ENCODE assay signal across 16 mouse cellular contexts in genomic region chr3:103099667-103100066, GRCm38 (mm10). TPM values are rescaled to one million over a fixed set of nuclear protein-coding genes. Genes with fewer than 3 reads are reported as not detected.
DNase-seq lines count a peak whose midpoint lies in the region; ATAC-seq and TF ChIP-seq lines count a peak whose summit lies in the region.
"Had no signal": no experiment of that assay in that cellular context is flagged by ENCODE, and none has a peak within 500 bp of the region (broad histone marks: within the 10 kb centered on the region; RNA-seq: fewer than 3 reads in every experiment).

No protein-coding gene starts in this region.

- no peak overlapping the region for H3K9ac ChIP-seq in heart, adult 2 months (ENCODE audit: low read depth, low read length)
- H3K9ac ChIP-seq in liver, postnatal 0 days (replicated peaks), result no peak overlapping the region
- H3K9ac ChIP-seq in liver, embryonic 12.5 days, result no peak overlapping the region
- H3K9ac ChIP-seq in neural tube, embryonic 15.5 days (replicated peaks), result no peak overlapping the region
- H3K9ac ChIP-seq: heart, embryonic 15.5 days; limb, embryonic 15.5 days; stomach, embryonic 15.5 days had no signal

- H3K4me3 ChIP-seq in heart, adult 2 months, result no peak overlapping the region
- no peak overlapping the region for H3K4me3 ChIP-seq in liver, postnatal 0 days (ENCODE audit: low read depth, low read length)
- H3K4me3 ChIP-seq in liver, embryonic 12.5 days, result no peak overlapping the region
- no peak overlapping the region for H3K4me3 ChIP-seq in neural tube, embryonic 15.5 days (replicated peaks)
- H3K4me3 ChIP-seq: heart, embryonic 15.5 days; limb, embryonic 15.5 days; stomach, embryonic 15.5 days had no signal

- H3K27me3 ChIP-seq in heart, adult 2 months (ENCODE audit: control insufficient read depth, insufficient read depth, low read length), result no peaks in the 10 kb centered on the region
- H3K27me3 ChIP-seq in liver, postnatal 0 days (ENCODE audit: insufficient read depth, low read length), result no peaks in the 10 kb centered on the region
- peaks cover 12% of the 10 kb centered on the region for H3K27me3 ChIP-seq in liver, embryonic 12.5 days (replicated peaks)
- peaks cover 15% of the 10 kb centered on the region for H3K27me3 ChIP-seq in neural tube, embryonic 15.5 days (replicated peaks)
- H3K27me3 ChIP-seq: heart, embryonic 15.5 days; limb, embryonic 15.5 days; stomach, embryonic 15.5 days had no signal

- H3K4me2 ChIP-seq in liver, postnatal 0 days (ENCODE audit: low read depth, low read length), result no peak overlapping the region
- H3K4me2 ChIP-seq in liver, embryonic 12.5 days, result no peak overlapping the region
- H3K4me2 ChIP-seq in neural tube, embryonic 15.5 days, result no peak overlapping the region
- H3K4me2 ChIP-seq: heart, embryonic 15.5 days; limb, embryonic 15.5 days; stomach, embryonic 15.5 days had no signal

- 0 out of 2 replicates have a peak, but pooled peaks cover 1% of the 10 kb centered on the region for H3K4me1 ChIP-seq in heart, adult 2 months (ENCODE audit: control insufficient read depth, insufficient read depth, low read length)
- H3K4me1 ChIP-seq in liver, postnatal 0 days (ENCODE audit: insufficient read depth), result peaks cover 7% of the 10 kb centered on the region
- peaks cover 36% of the 10 kb centered on the region for H3K4me1 ChIP-seq in liver, embryonic 12.5 days
- H3K4me1 ChIP-seq in neural tube, embryonic 15.5 days, result peaks cover 15% of the 10 kb centered on the region

- H3K27ac ChIP-seq in heart, adult 2 months, result no peak overlapping the region
- no peak overlapping the region for H3K27ac ChIP-seq in liver, postnatal 0 days (ENCODE audit: low read depth)
- no peak overlapping the region for H3K27ac ChIP-seq in liver, embryonic 12.5 days
- H3K27ac ChIP-seq in neural tube, embryonic 15.5 days (replicated peaks), result no peak overlapping the region
- H3K27ac ChIP-seq: heart, embryonic 15.5 days; limb, embryonic 15.5 days; stomach, embryonic 15.5 days had no signal

- H3K9me3 ChIP-seq in liver, postnatal 0 days (ENCODE audit: low read length), result no peaks in the 10 kb centered on the region
- H3K9me3 ChIP-seq in liver, embryonic 12.5 days (replicated peaks), result no peaks in the 10 kb centered on the region
- no peaks in the 10 kb centered on the region for H3K9me3 ChIP-seq in neural tube, embryonic 15.5 days (replicated peaks)
- H3K9me3 ChIP-seq: heart, embryonic 15.5 days; limb, embryonic 15.5 days; stomach, embryonic 15.5 days had no signal

- H3K36me3 ChIP-seq in heart, adult 2 months (ENCODE audit: control insufficient read depth, insufficient read depth, low read length), result no peaks in the 10 kb centered on the region
- no peaks in the 10 kb centered on the region for H3K36me3 ChIP-seq in liver, postnatal 0 days (replicated peaks; ENCODE audit: insufficient read depth, low read length)
- H3K36me3 ChIP-seq in liver, embryonic 12.5 days, result no peaks in the 10 kb centered on the region
- H3K36me3 ChIP-seq in neural tube, embryonic 15.5 days, result no peaks in the 10 kb centered on the region
- H3K36me3 ChIP-seq: heart, embryonic 15.5 days; limb, embryonic 15.5 days; stomach, embryonic 15.5 days had no signal

- H3K79me2 ChIP-seq in heart, adult 2 months (replicated peaks; ENCODE audit: control insufficient read depth, insufficient read depth, low read length), result no peaks in the 10 kb centered on the region

- DNase-seq in heart, adult 2 months, result no peak
- no peak for DNase-seq in heart, postnatal 36 days
- no peak for DNase-seq in liver, postnatal 0 days
- DNase-seq in CD4-positive helper T cell, adult 2 months (ENCODE audit: low read depth, low spot score), result peak; percentile 34
- peak; percentile 49 for DNase-seq in induced T-regulatory cell, adult 2 months (ENCODE audit: low read depth)
- DNase-seq in embryo, embryonic 9.5 days (ENCODE audit: extremely low spot score), result no peak
- DNase-seq: cerebellum, adult 11-12 months; kidney, postnatal 36 days had no signal

- TF ChIP-seq EP300 in heart, adult 2 months (IDR thresholded peaks at IDR 0.05; ENCODE audit: insufficient read depth, low read depth, low read length), result no peak
- TF ChIP-seq EP300 in liver, postnatal 0 days (IDR thresholded peaks at IDR 0.05; ENCODE audit: low read depth), result no peak

- ATAC-seq in liver, postnatal 0 days, result no peak
- no peak for ATAC-seq in liver, embryonic 12.5 days
- ATAC-seq in neural tube, embryonic 15.5 days (ENCODE audit: low FRiP score), result no peak
- ATAC-seq: forebrain, embryonic 16.5 days had no signal

- intact Hi-C loops in heart, adult 2 months (cut with DNase I), result no loop called here
- intact Hi-C loops in heart, postnatal 36 days (cut with DNase I), result loop anchor here (10.0 kb wide), 1 partner anchor 185 kb away; no protein-coding TSS in a partner anchor

- peak; percentile 64 for TF ChIP-seq CTCF in heart, adult 2 months (IDR thresholded peaks at IDR 0.05)
- peak; percentile 68 for TF ChIP-seq CTCF in liver, postnatal 0 days (IDR thresholded peaks at IDR 0.05; ENCODE audit: low read depth)

- 84% methylated on average over 6 of the region's 6 CpGs for WGBS in heart, adult 2 months
- WGBS in liver, postnatal 0 days (ENCODE audit: insufficient replicate concordance), result 82% methylated on average over 6 of the region's 6 CpGs
- 62% methylated on average over 6 of the region's 6 CpGs for WGBS in liver, embryonic 12.5 days (ENCODE audit: insufficient replicate concordance)
- WGBS in neural tube, embryonic 15.5 days, result 85% methylated on average over 6 of the region's 6 CpGs

- no peak for TF ChIP-seq POLR2A in heart, adult 2 months (IDR thresholded peaks at IDR 0.05; ENCODE audit: insufficient read depth, low read depth, low read length)

RNA-seq across cellular contexts. Expression of gene Dennd2c, which starts 2.7 kb away (rescaled TPM):
- total RNA-seq in heart, adult 2 months (2021), result 1 to 10 TPM; 1.5 to 1.8 TPM
- polyA plus RNA-seq in heart, adult 2 months (2012; rRNA removed), result 0.61 and 1.3 TPM in 2 replicates
- total RNA-seq in heart, postnatal 36 days (2021), result 1 to 10 TPM; 1.9 to 2.2 TPM
- polyA plus RNA-seq in liver, postnatal 0 days (2015; fragmentation: Nextera tagmentation; extraction: Ambion mirVana), result 2.7 and 2.8 TPM in 2 replicates
- 13.0 and 13.1 TPM in 2 replicates for polyA plus RNA-seq in liver, embryonic 12.5 days (2016; fragmentation: Nextera tagmentation; extraction: Ambion mirVana)
- polyA plus RNA-seq in neural tube, embryonic 15.5 days (2015; fragmentation: Nextera tagmentation; extraction: Ambion mirVana), result 1.3 and 3.6 TPM in 2 replicates

RNA-seq across cellular contexts. Expression of gene Ampd1, which starts 25.9 kb away (rescaled TPM):
- not detected for total RNA-seq in heart, adult 2 months (2021)
- polyA plus RNA-seq in heart, adult 2 months (2012; rRNA removed), result 0.12 TPM in 1 of 2 replicates, not detected in the other
- not detected for total RNA-seq in heart, postnatal 36 days (2021)
- 0.37 TPM in 1 of 2 replicates, not detected in the other for polyA plus RNA-seq in liver, postnatal 0 days (2015; fragmentation: Nextera tagmentation; extraction: Ambion mirVana)
- polyA plus RNA-seq in liver, embryonic 12.5 days (2016; fragmentation: Nextera tagmentation; extraction: Ambion mirVana), result 0.12 and 0.13 TPM in 2 replicates
- polyA plus RNA-seq in neural tube, embryonic 15.5 days (2015; fragmentation: Nextera tagmentation; extraction: Ambion mirVana), result 0.86 and 0.88 TPM in 2 replicates
- total RNA-seq: monocyte, adult 5-6 weeks had no signal
- polyA plus RNA-seq: cortical plate, adult 2 months; forebrain, embryonic 16.5 days; stomach, embryonic 15.5 days had no signal

RNA-seq across cellular contexts. Expression of gene Nras, which starts 41.6 kb away (rescaled TPM):
- 10 to 100 TPM; 46.7 to 48.3 TPM for total RNA-seq in heart, adult 2 months (2021)
- 11.5 and 25.4 TPM in 2 replicates for polyA plus RNA-seq in heart, adult 2 months (2012; rRNA removed)
- 10 to 100 TPM; 49.1 to 51.7 TPM for total RNA-seq in heart, postnatal 36 days (2021)
- polyA plus RNA-seq in liver, postnatal 0 days (2015; fragmentation: Nextera tagmentation; extraction: Ambion mirVana), result 16.2 and 19.4 TPM in 2 replicates
- polyA plus RNA-seq in liver, embryonic 12.5 days (2016; fragmentation: Nextera tagmentation; extraction: Ambion mirVana), result 59.4 and 61.5 TPM in 2 replicates
- polyA plus RNA-seq in neural tube, embryonic 15.5 days (2015; fragmentation: Nextera tagmentation; extraction: Ambion mirVana), result 76.8 and 85.3 TPM in 2 replicates

Comparison
In these comparisons a context has a peak if more than half of its experiments do, and no peak if none do; other contexts are left out.
1. DNase-seq: peak in CD4-positive helper T cell, adult 2 months (single experiment) and induced T-regulatory cell, adult 2 months (single experiment); none in heart, adult 2 months (0 of 2), heart, postnatal 36 days (0 of 2), liver, postnatal 0 days (single experiment) and embryo, embryonic 9.5 days (single experiment).